Mouse (Mus musculus) cortical plate, adult 2 months (tissue): ENCODE results near the gene Doc2g. TPM values are rescaled to one million over a fixed set of nuclear protein-coding genes. Genes with fewer than 3 reads are reported as not detected.

Experiments used
- H3K27ac ChIP-seq: fragments of 200-500 bp; 2 replicates; pipeline ENCODE4 v1.5.1; 2012; ENCODE audit warnings: low read length, control low read depth, inconsistent platforms; ENCODE audit not compliant: insufficient read depth
- H3K4me1 ChIP-seq: fragments of 200-500 bp; 2 replicates; pipeline ENCODE4 v1.6.1; 2011; ENCODE audit warnings: low read length; ENCODE audit not compliant: control insufficient read depth, insufficient read depth
- H3K4me3 ChIP-seq: fragments of 200-500 bp; 2 replicates; pipeline ENCODE4 v1.5.1; 2011; ENCODE audit warnings: mild to moderate bottlenecking, low read length, control low read depth; ENCODE audit not compliant: insufficient read depth
- CTCF ChIP-seq: fragments of 200-500 bp; IDR thresholded peaks from 2 replicates; pipeline ENCODE4 v1.5.1; 2011; ENCODE audit warnings: mild to moderate bottlenecking, control low read depth, low read length; ENCODE audit not compliant: insufficient read depth; ENCODE audit errors: extremely low read depth
- POLR2A ChIP-seq: fragments of 200-500 bp; IDR thresholded peaks from 2 replicates; pipeline ENCODE4 v1.6.1; 2011; ENCODE audit warnings: mild to moderate bottlenecking, low read length, control low read depth; ENCODE audit not compliant: insufficient read depth; ENCODE audit errors: extremely low read depth
- polyA plus RNA-seq: library from polyadenylated mRNA; depleted of rRNA; stranded (reverse); fragments of >200 nt; gene quantifications from 2 replicates; pipeline ENCODE4 v1.2.3, GENCODE M21; 2012; rRNA removed

Doc2g gene
- polyA plus RNA-seq, 1 experiment, result 9.4 TPM

GRCm38 (mm10) chr19:4055947-4056693, 53.0 kb downstream of the Doc2g start:
- no peak for TF ChIP-seq CTCF
- no peak for TF ChIP-seq POLR2A
- H3K27ac ChIP-seq, result no peak overlapping the region
- H3K4me1 ChIP-seq, result no peaks in the 10 kb centered on the region
- no peak overlapping the region for H3K4me3 ChIP-seq

Other genes with a start within 250 kb of the Doc2g start
- gene Kmt5b, start 235.9 kb upstream of the Doc2g start, polyA plus RNA-seq, result 26.7 and 29.1 TPM in 2 replicates
- 134 and 135 TPM in 2 replicates for gene Chka, start 151.5 kb upstream of the Doc2g start, polyA plus RNA-seq
- gene Tcirg1, start 96.2 kb upstream of the Doc2g start, polyA plus RNA-seq, result 34.4 and 38.4 TPM in 2 replicates
- 274 and 288 TPM in 2 replicates for gene Ndufs8, start 90.5 kb upstream of the Doc2g start, polyA plus RNA-seq
- gene Aldh3b1, start 73.5 kb upstream of the Doc2g start, polyA plus RNA-seq, result 6.9 and 8.1 TPM in 2 replicates
- 33.5 and 36.5 TPM in 2 replicates for gene Unc93b1, start 68.1 kb upstream of the Doc2g start, polyA plus RNA-seq
- gene Aldh3b3, start 44.7 kb upstream of the Doc2g start, polyA plus RNA-seq, result not detected in 2 replicates
- 2.1 and 2.4 TPM in 2 replicates for gene Aldh3b2, start 31.0 kb upstream of the Doc2g start, polyA plus RNA-seq
- gene Acy3, start 16.7 kb upstream of the Doc2g start, polyA plus RNA-seq, result 4.1 and 4.6 TPM in 2 replicates
- gene Tbx10, start 10.6 kb upstream of the Doc2g start, polyA plus RNA-seq, result not detected in 2 replicates
- 4.7 and 7.6 TPM in 2 replicates for gene Nudt8, start 2.7 kb upstream of the Doc2g start, polyA plus RNA-seq
- gene Gm49405, start 2.7 kb upstream of the Doc2g start, polyA plus RNA-seq, result 3.1 and 3.2 TPM in 2 replicates
- 260 and 262 TPM in 2 replicates for gene Ndufv1, start 9.5 kb downstream of the Doc2g start, polyA plus RNA-seq
- 511 and 557 TPM in 2 replicates for gene Gstp1, start 34.7 kb downstream of the Doc2g start, polyA plus RNA-seq
- 11.7 and 12.9 TPM in 2 replicates for gene Gstp2, start 42.7 kb downstream of the Doc2g start, polyA plus RNA-seq
- not detected in 2 replicates for gene Gstp3, start 56.3 kb downstream of the Doc2g start, polyA plus RNA-seq
- not detected in 2 replicates for gene Cabp2, start 78.3 kb downstream of the Doc2g start, polyA plus RNA-seq
- gene Cdk2ap2, start 93.9 kb downstream of the Doc2g start, polyA plus RNA-seq, result 44.3 and 47.3 TPM in 2 replicates
- gene Pitpnm1, start 96.7 kb downstream of the Doc2g start, polyA plus RNA-seq, result 293 and 340 TPM in 2 replicates
- 167 and 180 TPM in 2 replicates for gene Aip, start 122.5 kb downstream of the Doc2g start, polyA plus RNA-seq
- gene Gpr152, start 136.5 kb downstream of the Doc2g start, polyA plus RNA-seq, result 0.04 TPM in 2 replicates
- 0.08 and 0.17 TPM in 2 replicates for gene Cabp4, start 140.7 kb downstream of the Doc2g start, polyA plus RNA-seq
- gene Coro1b, start 145.3 kb downstream of the Doc2g start, polyA plus RNA-seq, result 207 and 236 TPM in 2 replicates
- gene Ptprcap, start 150.3 kb downstream of the Doc2g start, polyA plus RNA-seq, result 1.3 and 1.6 TPM in 2 replicates
- gene Rps6kb2, start 160.0 kb downstream of the Doc2g start, polyA plus RNA-seq, result 79.5 and 91.7 TPM in 2 replicates
- 13.4 and 21.4 TPM in 2 replicates for gene Carns1, start 172.2 kb downstream of the Doc2g start, polyA plus RNA-seq
- 2.2 and 2.4 TPM in 2 replicates for gene Tbc1d10c, start 188.0 kb downstream of the Doc2g start, polyA plus RNA-seq
- 385 and 421 TPM in 2 replicates for gene Ppp1ca, start 188.8 kb downstream of the Doc2g start, polyA plus RNA-seq
- gene Rad9a, start 198.3 kb downstream of the Doc2g start, polyA plus RNA-seq, result 17.3 and 18.4 TPM in 2 replicates
- 2.4 and 2.8 TPM in 2 replicates for gene Clcf1, start 210.9 kb downstream of the Doc2g start, polyA plus RNA-seq
- gene AC109138.7, start 211.0 kb downstream of the Doc2g start, polyA plus RNA-seq, result not detected in 2 replicates
- gene Pold4, start 228.6 kb downstream of the Doc2g start, polyA plus RNA-seq, result 38.9 and 39.7 TPM in 2 replicates